Comparison of ENCODE assay signal across 19 mouse cellular contexts in the genomic region with DNA sequence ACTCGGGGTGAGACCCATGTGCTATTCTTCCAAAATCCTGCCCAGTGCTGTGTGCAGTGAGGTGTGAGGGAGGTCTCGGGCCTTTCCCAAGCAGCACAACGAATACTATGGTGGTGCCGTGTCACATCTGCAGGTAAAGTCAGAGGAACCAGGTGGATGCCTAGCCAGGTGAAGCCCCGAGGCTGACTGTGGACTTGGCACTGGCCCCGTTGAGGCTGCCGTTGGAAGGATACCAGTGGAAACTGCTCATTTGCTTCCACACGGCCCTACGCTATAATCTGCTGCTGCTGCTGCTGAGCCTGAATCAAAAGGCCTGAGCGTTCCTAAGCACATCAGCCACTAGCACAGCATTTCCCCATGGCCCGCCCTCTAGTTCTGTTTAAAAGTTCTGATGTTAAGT.
A peak's percentile ranks its signal among the peaks of the same experiment; 100 is the strongest.
DNase-seq lines count a peak whose midpoint lies in the region; ATAC-seq lines count a peak whose summit lies in the region.
"Had no signal": no experiment of that assay in that cellular context is flagged by ENCODE, and none has a peak within 500 bp of the region (broad histone marks: within the 10 kb centered on the region; RNA-seq: fewer than 3 reads in every experiment).

No protein-coding gene starts in this region.

- intact Hi-C loops in gastrocnemius, postnatal 14 days (cut with DNase I; ENCODE audit: low total_unique reads): no loop called here

- peak; percentile 20 for DNase-seq in gastrocnemius, postnatal 10 days
- no peak for DNase-seq in gastrocnemius, postnatal 14 days
- DNase-seq in kidney, adult 9 months: peak; percentile 26
- no peak for DNase-seq in embryo, embryonic 10.5 days (ENCODE audit: low spot score)
- no peak for DNase-seq in left cerebral cortex, adult 18-20 months (ENCODE audit: low spot score in 2 of 2)
- no peak for DNase-seq in spleen, postnatal 36 days (ENCODE audit: low spot score in 2 of 2)
- DNase-seq: adrenal gland, adult 8-10 months; B cell, adult 2 months; heart, postnatal 36 days; layer of hippocampus, postnatal 36 days; left cerebral cortex, postnatal 4 days; lung, postnatal 14 days; spleen, adult 18-20 months had no signal

- no peaks in the 10 kb centered on the region for H3K36me3 ChIP-seq in embryonic facial prominence, embryonic 13.5 days
- no peaks in the 10 kb centered on the region for H3K36me3 ChIP-seq in limb, embryonic 13.5 days
- H3K36me3 ChIP-seq: embryonic facial prominence, embryonic 12.5 days; heart, embryonic 12.5 days; liver, embryonic 15.5 days had no signal

- H3K9ac ChIP-seq in embryonic facial prominence, embryonic 13.5 days: no peak overlapping the region
- H3K9ac ChIP-seq in limb, embryonic 13.5 days: no peak overlapping the region
- H3K9ac ChIP-seq: embryonic facial prominence, embryonic 12.5 days; heart, embryonic 12.5 days; liver, embryonic 15.5 days had no signal

- H3K27me3 ChIP-seq in embryonic facial prominence, embryonic 13.5 days: no peaks in the 10 kb centered on the region
- H3K27me3 ChIP-seq in limb, embryonic 13.5 days: no peaks in the 10 kb centered on the region
- H3K27me3 ChIP-seq: embryonic facial prominence, embryonic 12.5 days; heart, embryonic 12.5 days; liver, embryonic 15.5 days had no signal

- peaks cover 26% of the 10 kb centered on the region for H3K4me1 ChIP-seq in embryonic facial prominence, embryonic 13.5 days
- peaks cover 64% of the 10 kb centered on the region for H3K4me1 ChIP-seq in limb, embryonic 13.5 days
- H3K4me1 ChIP-seq: liver, embryonic 15.5 days had no signal

- no peak for ATAC-seq in embryonic facial prominence, embryonic 13.5 days (ENCODE audit: insufficient number of reproducible peaks, insufficient read depth, low FRiP score, low TSS enrichment, low read depth)
- no peak for ATAC-seq in limb, embryonic 13.5 days (ENCODE audit: low FRiP score, low read depth)
- ATAC-seq: hindbrain, postnatal 0 days had no signal

- H3K4me2 ChIP-seq in embryonic facial prominence, embryonic 13.5 days: no peak overlapping the region
- H3K4me2 ChIP-seq in limb, embryonic 13.5 days (replicated peaks): no peak overlapping the region
- H3K4me2 ChIP-seq: embryonic facial prominence, embryonic 12.5 days; heart, embryonic 12.5 days; liver, embryonic 15.5 days had no signal

- peak overlapping the region; percentile 74; the same call in 1 of the 2 replicates for H3K27ac ChIP-seq in embryonic facial prominence, embryonic 13.5 days
- H3K27ac ChIP-seq in limb, embryonic 13.5 days: peak overlapping the region; percentile 61
- H3K27ac ChIP-seq: hindbrain, postnatal 0 days; liver, embryonic 15.5 days had no signal

- 81% methylated on average over 11 of the region's 11 CpGs for WGBS in embryonic facial prominence, embryonic 13.5 days
- 57% methylated on average over 11 of the region's 11 CpGs for WGBS in limb, embryonic 13.5 days

- H3K4me3 ChIP-seq in embryonic facial prominence, embryonic 13.5 days: no peak overlapping the region
- no peak overlapping the region for H3K4me3 ChIP-seq in limb, embryonic 13.5 days
- H3K4me3 ChIP-seq: embryonic facial prominence, embryonic 12.5 days; heart, embryonic 12.5 days; liver, embryonic 15.5 days had no signal

- H3K9me3 ChIP-seq in embryonic facial prominence, embryonic 13.5 days: no peaks in the 10 kb centered on the region
- H3K9me3 ChIP-seq in limb, embryonic 13.5 days: no peaks in the 10 kb centered on the region
- H3K9me3 ChIP-seq: embryonic facial prominence, embryonic 12.5 days; heart, embryonic 12.5 days; liver, embryonic 15.5 days had no signal

Comparison
In these comparisons a context has a peak if more than half of its experiments do, and no peak if none do; other contexts are left out.
1. DNase-seq: peak in gastrocnemius, postnatal 10 days (single experiment) and kidney, adult 9 months (single experiment); none in gastrocnemius, postnatal 14 days (single experiment), embryo, embryonic 10.5 days (single experiment), left cerebral cortex, adult 18-20 months (0 of 2) and spleen, postnatal 36 days (0 of 2).